Mouse (Mus musculus): ENCODE data around the gene BC004004. TPM values are rescaled to one million over a fixed set of nuclear protein-coding genes. Genes with fewer than 3 reads are reported as not detected.
"Not testable (repeated sequence)": the region's sequence is repeated elsewhere in the genome, so short reads cannot be mapped to it uniquely, and the experiment has no call there.

Gene BC004004
- total RNA-seq, 2 experiments from 2014 or later: 297 to 354 TPM

DNA sequence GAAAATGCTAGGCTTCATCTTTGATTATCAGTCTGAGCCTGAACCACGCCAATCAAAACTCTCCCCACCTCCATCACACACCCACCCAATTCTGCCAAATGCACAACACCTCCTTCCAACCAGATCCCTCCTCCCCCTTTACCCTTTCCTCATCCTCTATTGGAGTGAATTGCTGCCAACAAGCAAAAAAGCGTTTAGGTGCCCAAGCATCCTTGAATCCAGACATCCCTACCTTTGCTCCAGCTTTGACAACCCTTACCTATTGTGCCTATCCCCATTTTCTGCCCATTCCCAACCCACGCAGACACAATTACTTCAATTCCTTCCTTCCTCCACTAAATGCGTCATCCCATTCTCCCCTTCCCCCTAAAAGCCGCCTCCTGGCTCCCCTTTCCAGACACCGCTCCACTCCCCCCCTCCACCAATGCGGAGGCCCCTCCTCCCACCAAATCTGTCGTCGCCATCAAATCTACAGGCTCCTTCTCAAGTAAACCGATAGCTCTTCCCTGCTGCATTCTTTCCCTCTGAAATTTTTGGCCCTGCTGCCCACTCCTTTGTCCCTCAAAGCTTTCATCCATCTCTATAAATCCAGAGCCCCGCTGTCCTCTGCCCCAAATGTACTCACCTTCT, 78.0 kb downstream of the BC004004 start:
- DNase-seq: peak; percentile 54 to 74

DNA sequence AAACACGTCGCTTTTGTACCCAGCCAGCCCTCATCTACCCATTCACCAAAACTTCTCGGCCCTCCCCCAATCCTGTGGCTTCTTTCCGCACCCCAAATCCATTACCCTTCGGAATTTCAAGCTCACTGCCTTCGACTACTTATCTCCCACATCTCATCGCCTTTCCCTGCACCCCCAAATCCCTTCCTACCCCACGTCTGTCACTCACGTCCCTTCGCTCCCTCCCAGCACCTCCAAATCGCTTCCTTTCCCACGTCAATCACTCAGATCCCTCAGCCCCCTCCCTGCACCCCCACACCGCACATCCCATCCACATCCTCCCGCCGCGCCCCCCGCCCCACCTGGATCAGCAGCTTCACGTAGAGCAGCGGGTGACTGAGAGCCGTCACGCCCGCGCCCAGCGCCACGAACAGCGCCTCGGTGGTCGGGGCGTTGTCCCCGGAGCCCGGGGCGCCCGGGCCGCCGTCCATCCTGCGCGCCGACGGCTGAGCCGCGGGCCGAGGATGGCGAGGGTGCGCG, 78.6 kb downstream of the BC004004 start:
- no peak for DNase-seq

DNA sequence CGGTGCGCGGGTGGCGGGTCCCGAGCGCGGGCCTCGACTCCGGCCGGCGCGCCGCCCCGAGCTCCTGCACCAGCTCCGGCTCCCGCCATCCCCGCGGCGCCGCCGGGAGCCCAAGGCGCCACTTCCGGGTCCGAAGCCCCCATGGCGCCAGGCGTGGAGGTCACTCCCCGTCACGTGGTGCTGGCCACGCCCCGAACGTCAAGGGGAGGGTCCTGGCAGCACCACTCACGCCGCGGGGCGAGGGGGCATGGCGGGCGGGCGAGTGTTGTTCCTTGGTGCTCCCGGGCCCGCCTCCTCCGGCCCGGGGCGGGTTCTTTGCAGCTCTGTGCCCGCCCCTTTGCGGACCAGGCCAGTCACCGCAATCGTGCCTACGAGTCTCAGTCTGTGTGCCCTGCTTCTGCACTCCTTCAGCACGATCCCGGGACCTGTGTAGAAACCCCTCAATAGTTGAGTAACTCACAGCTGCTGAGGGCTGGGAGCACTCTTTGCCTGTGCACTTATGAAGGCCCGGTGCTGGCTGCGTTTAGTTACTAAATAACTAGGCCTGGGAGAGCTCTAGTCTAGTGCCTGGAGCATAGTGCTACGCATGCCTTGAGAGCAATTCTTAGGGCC, 79.2 kb downstream of the BC004004 start, which contains the start of gene Mtch1:
Gene Mtch1, minus strand, starts transcription at position 290 of the 612 bp plus-strand sequence.
- DNase-seq: peak; percentile 99

DNA sequence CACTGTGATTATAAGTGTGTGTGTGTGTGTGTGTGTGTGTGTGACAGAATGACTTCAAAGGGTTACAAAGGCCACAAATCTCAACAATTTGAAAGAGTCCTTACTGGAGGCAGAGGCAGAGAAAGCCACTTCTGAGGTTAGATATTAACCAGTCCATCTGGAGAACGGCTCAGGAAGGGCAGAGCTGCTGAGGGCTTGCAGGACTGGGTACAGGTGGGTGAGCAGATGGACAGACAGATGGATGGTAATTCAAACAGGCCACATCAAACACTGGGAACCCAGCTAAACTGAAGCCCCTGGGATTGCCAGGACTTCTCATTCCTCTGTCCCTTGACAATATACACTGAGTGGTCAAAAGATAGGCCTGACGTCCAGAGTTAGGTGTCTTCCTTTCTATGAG, 80.4 kb downstream of the BC004004 start:
- no peak for DNase-seq

DNA sequence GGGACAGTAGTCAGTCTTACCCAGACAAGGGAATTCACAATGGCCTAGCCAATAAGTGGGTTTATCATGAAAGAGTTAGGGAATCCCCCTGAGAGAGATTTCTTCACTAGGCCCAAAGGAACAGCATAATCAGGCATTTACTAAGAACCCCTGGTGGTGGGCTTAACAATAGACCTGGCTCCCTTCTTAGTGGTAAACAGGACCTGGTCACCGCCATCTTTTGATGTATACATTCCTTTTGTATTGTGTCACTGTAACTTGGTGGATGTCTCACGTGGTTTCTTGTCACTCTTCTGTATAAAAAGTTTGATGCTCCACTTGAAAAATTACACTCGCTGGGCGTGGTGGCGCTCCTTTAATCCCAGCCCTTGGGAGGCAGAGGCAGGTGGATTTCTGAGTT, 82.5 kb downstream of the BC004004 start:
- not testable (repeated sequence) for DNase-seq

DNA sequence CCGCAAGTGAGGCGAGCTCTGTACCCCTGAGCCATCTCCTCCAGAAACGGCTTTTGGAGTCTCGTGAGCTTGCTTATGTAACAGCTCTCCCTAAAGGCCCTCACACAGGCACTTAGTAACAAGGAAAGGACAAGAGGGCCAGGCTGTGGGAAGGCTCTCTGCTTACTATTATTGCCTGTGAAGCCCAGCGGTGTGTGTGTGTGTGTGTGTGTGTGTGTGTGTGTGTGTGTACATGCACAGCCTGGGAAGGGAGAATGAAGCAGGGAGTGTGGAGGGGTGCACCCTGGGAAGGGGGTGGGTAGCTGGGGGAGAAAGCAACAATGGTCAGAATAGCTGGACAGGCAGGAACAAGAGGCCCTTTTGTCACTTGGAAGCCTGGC, 86.9 kb downstream of the BC004004 start:
- DNase-seq: peak in 1 of 2 experiments; percentile 41

DNA sequence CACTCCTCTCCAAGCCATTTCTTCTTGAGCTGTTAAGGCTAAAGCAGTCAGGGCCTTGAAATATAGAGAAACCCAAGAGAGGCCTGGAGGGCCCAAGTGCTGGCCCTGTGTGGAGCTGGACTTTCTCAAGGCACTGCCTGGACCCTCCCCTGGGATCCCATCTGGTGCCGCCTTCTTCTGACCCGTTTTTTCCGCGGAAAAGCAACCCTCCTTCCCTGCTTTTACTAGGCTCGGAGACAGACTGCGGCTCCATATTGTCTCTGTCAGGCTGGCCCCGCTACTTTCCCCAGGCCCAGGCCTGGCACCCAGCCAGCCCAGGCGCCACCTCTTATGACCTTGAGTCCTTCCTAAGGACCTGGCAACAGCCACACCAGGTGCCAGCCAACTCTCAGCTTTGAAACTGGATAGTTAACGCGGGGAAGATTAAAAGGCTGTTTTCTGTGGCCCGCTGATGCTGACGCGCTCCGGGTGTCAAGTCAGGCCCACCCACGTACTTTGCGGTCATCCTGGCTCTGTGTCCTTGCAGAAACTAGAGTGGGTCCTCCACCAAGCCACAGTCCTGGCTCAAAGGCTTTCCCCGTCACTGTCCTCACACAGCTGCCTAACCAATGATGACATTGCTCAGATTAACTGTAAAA, 87.4 kb downstream of the BC004004 start:
- DNase-seq: peak; percentile 83 to 87

DNA sequence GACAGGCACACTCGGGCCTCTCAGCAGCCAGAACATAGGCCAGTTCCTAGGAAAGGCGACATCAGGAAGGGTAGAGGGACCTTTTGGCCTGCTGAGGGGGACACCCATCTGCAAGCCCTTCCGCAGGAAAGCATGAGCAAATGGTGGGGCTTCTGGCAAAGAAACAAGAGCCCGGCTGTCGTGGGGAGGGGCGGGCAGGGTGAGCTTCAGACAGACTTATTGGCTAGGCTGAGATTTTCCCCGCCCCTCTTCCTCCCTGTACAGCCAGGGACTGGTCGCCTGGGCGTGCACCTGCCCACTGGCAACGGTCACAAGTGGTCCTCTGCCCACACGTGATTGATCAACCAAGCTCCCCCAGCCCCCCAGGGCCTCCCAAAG, 87.9 kb downstream of the BC004004 start:
- DNase-seq: peak in 1 of 2 experiments; percentile 90

DNA sequence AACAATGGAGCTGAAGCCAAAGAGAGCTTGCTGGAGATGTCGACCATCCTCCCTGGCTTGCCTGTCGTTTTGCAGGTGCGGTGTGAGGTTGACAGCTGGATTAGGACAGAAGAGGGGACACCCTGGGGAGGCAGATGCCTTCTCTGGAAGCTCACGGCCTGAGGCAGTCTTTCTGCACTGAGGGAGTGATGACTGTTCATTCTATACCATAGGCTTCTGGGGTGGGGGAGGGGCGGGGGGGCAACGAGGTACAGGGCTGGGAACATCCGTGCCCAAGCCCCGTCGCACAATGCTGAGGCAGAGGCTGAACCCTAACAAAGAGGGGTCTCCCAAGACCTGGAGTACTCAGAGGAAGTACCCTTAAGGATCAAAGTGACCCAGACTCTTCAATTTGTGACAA, 88.3 kb downstream of the BC004004 start:
- DNase-seq: no peak

DNA sequence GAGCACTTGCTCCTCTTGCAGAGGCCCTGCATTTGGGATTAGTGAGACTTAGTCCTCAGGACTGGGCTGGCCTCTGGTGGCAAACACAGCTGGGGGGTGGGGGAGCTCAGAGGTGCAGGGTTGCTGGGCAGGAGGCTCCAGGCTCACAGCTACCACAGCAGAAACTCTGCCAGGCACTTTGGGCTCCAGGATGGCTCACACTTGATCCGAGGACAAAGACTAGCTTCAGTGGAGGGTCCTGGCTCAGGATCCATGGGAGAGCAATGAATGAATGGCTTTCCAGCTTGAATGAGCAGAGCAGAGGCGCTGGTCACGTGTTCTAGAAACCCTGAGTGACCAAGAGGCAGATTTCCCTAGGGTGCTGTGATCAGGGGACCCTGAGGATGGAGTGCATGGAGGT, 90.3 kb downstream of the BC004004 start:
- DNase-seq: no peak

DNA sequence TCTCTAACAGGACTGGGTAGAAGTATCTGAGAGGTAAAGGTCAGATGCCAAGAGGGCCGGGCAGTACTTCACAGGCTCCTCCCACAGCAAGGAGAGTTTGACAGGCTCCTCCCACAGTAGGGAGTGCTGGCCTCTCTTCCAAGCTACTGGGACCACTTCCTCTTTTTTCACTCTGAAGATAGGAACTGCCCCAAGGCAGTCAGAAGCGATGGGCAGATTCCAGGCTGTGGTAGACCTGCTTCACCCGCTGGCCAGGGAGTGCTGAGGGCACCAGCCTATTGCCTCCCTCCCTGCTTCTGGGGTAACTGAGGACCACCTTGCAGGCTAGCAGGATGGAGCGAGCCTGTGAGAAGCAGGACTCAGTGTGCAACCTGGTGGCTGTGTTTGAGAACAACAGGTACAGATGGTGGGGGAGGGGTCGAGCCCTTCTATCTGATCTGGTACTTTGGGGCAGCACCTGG, 92.2 kb downstream of the BC004004 start, which contains the start of gene Fgd2:
Gene Fgd2, plus strand, starts transcription at position 154 of the 461 bp plus-strand sequence.
- DNase-seq: peak; percentile 33 to 66

DNA sequence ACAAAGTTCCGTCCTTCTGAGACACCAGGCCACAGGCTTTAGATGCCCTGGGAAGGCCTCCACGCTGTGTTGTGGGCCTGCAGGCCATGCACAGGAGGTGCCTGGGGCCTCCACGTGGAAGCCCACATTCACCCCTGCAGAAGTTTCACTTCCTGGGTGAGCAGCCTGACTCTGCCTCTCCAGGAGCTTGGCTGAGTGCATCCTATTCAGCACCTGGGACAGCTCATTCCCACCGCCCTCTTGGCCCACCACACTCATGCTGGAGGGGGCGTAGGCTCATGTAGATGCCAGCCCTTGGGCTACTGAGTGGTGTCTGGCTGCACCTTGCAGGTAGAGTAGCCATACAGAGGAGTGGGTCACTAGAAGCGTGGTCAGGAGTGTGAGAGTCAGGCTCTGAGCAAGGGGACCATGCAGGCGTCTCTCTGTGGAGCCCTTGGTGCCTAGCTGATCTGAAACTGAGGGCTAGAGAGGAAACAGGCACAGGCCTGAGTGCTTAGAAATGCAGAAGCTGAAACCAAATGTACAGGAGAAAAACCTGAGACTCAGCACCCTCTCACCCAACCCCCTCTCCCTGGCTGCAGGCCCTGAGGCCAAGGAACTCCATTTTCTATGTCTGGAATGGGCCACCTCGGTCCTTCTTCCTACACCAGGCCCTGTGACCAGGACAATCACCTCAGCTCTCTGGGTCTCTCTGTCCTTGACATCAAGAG, 93.5 kb downstream of the BC004004 start:
- peak in 1 of 2 experiments; percentile 37 for DNase-seq

DNA sequence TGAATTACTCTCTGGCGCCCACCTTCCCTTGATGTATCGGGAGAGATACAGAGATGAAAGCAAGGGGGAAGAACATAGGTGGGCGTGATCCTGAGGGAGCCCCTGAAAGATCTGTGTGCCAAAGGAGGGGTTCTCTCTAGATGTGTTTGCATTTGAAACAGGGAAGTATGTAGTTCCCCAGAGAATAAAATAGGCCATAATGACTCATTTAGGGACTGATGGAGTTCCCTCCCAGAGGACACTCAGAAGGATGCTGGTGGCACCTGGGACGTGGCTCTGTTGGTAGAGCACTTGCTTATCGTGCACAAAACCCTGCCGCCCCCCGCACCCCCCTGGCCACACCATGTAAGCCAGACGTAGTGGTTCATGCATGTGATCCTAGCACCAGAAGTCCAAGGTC, 94.5 kb downstream of the BC004004 start:
- no peak for DNase-seq

Other genes starting within 250 kb of the BC004004 start
- 10 to 100 TPM; 74.9 to 89.9 TPM for gene Srsf3, start 236.2 kb upstream of the BC004004 start, total RNA-seq (2021)
- 100 to 1,000 TPM; 101 to 149 TPM for gene Cdkn1a, start 177.8 kb upstream of the BC004004 start, total RNA-seq (2021)
- gene Rab44, start 154.6 kb upstream of the BC004004 start, total RNA-seq (2021): under 1 TPM in 1 of 2 experiments, not detected in 1; 0.69 TPM
- 1 to 10 TPM; 3.9 to 5.0 TPM for gene Cpne5, start 30.6 kb upstream of the BC004004 start, total RNA-seq (2021)
- 10 to 100 TPM; 34.9 to 36.5 TPM for gene Ppil1, start 4.6 kb upstream of the BC004004 start, total RNA-seq (2021)
- 10 to 100 TPM; 22.7 to 29.1 TPM for gene Pi16, start 48.9 kb downstream of the BC004004 start, total RNA-seq (2021)
- 100 to 1,000 TPM; 193 to 203 TPM for gene Mtch1, start 79.1 kb downstream of the BC004004 start, total RNA-seq (2021)
- gene Fgd2, start 92.1 kb downstream of the BC004004 start, total RNA-seq (2021): 1 to 10 TPM; 1.5 to 2.6 TPM
- gene Pim1, start 222.0 kb downstream of the BC004004 start, total RNA-seq (2021): 10 to 100 TPM; 12.7 to 21.2 TPM